Mouse (Mus musculus): ENCODE results near the gene Gsdme.

Gene Gsdme

DNA sequence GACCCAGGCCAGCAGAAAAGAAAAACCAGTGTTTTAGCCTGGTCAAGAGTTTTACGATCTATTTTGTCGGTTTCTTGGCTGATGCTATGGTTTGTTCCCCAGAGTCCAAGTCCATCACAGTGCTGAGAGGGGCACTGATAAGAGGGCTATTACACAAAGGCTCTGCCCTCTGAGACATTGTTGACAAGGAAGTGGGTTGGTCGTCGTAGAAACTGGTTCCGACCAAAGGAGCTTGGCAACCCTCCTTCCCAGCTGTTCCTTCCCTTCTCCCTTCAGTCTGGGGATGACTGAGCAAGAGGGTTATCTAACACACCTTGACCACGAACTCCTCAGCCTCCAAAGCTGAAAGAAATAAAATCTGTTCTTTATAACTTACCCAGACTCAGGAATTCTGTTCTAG, at the start of gene Gsdme:
TSS of gene Gsdme (minus strand) at position 193 of the 400 bp plus-strand sequence.
- DNase-seq: no peak

DNA sequence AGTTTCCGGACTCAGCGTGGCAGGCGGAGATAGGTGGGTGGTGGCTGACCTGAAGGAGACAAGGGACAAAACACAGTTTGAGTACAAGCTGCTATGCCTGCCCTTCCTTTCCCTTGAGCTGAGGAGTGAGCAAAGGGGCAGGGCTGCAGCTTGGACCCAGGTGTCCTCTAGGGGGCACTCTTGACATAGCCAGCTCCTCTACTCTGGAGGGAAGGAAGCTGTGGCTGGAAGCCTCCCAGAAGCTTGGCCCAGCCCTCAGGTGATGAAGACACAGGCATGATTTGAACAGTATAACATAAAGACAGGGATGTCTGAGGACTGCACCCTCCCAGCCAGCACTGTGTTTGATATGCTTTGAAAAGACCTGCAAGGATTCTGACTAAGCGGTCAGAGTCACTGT, 49.0 kb upstream of the Gsdme start:
- DNase-seq: peak; percentile 83

DNA sequence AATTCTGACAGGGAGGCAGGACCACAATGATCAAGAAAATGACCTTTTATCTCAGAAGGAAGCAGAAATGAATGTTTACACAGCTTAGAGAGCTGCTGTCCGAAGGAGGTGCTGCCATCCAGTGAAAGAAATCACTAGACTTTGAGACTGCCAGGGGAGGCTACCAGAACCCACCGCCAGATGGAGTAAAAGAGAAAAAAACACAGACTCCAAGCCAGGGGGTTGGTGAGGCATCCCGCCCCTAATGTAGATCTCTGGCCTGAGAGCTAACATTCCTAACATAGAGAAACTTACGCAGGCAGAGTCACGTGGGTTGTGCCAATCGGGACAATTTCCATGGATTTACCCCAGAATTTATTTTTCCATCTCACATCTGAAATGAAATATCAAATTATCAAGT, 45.4 kb upstream of the Gsdme start:
- no peak for DNase-seq

DNA sequence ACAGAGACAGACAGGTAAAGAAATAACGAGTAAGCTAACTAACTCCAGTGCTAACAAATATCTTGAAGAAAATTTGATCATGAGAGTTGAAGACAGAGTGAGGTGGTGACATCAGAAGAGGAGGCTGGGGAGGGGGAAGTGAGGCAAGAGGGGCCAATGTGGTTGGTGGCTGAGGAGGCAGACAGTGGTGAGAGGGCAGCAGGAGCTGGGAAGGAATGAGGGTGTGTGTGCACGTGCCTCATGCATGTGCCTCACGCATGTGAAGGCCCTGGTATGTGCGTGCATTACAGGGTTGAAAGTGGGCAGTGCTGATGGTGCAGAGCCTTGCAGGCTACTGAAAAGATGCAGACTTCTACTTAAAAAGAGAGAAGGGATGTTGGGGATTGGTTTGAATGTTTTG, 43.0 kb upstream of the Gsdme start:
- no peak for DNase-seq

DNA sequence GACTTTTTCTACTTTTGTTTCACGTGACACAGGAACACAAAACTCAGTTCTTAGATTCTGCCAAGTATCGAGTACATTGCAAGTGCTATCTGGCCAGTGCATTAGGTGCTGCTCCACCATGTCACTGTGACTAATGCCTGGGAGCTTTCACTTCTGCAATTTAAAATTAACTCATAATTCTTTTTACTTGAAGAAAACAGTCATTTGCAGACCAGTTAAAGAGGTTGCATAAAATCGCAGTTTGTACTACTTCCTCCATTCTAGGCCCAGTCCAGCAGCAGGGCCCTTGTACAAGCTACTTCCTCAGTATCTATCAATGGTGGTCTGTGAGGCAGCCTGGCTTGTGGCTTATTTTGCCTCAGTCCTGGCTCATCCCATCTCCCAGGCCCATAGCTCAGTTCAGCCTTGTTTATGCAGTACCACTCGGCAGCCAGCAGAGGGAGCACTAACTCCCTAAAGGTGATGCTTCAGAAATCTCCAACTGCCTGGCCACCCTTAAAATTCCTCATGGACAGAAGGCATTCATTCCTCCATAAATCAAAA, 41.4 kb upstream of the Gsdme start:
- peak; percentile 77 for DNase-seq

DNA sequence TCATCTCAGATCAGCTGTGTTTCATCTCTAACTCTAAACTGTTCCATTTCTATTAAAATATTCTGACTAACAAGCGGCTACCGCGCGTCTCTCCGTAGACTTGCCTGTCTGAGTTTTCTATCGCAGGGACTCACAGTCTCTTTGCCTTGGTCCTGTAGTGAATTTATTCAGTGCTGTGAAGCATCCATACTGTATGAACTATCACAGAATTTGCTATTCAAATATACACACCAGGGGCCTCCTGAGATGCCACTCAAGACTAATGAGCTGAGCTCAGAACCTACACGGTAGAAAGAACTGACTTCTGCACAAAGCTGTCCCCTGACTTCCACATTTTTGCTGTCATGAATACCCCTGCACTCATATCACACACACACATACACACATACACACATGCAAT, 37.5 kb upstream of the Gsdme start:
- no peak for DNase-seq

DNA sequence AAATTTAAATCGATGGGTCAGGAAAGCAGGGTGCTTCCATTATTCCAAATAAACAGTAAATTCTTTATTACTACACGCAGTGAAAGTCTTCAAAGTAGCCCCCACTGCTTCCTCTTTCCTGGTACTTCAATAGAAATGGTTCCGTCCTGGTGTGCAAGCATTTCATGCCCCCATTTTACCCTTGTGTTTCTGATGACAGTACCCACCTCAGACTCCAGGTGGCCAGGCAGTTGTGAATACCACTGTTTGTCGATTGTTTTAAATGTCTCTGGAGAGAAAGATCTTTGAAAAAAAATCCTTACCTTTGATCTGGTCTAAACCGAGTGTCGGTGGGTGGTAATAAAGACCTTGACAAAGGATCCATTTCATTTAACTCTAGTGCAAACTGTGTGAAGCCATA, 37.0 kb upstream of the Gsdme start:
- no peak for DNase-seq

DNA sequence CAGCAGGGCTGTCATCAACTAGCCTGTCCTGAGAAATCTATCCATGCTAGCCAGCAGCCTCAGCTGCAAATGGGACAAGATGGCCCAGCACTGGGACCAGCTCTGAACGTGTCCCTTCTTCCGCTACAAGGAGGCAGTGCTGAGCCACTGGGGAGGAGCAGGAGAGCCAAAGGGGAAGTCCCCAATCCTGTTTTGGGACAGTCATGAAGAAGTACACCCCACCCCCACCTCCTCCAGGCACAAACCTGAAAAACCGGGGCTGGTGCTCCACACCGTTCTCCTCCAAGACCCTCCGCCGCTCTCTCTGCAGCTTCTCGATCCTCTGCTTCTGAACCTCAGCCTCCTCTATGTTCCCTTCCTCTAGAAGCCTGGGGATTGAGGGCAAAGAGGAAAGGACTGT, 35.4 kb upstream of the Gsdme start:
- DNase-seq: no peak

DNA sequence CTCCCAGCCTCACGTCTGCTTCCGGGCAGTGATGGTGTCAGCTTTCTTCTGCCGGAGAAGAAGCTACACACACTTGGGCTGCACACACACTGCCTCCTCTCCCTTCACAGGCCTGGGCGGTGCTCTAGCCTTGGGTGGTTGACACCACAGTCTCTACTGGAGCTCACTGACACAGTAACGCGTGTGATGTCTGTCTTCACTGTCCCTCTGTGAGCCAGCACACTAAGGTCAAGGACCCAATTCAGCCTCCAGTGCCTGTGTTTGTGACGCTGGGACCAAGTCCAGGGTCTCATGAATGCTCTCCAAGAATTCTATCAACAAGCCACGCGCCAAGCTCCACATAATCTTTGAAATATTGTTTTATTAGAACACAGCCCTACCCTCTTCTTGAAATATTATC, 34.0 kb upstream of the Gsdme start:
- no peak for DNase-seq

DNA sequence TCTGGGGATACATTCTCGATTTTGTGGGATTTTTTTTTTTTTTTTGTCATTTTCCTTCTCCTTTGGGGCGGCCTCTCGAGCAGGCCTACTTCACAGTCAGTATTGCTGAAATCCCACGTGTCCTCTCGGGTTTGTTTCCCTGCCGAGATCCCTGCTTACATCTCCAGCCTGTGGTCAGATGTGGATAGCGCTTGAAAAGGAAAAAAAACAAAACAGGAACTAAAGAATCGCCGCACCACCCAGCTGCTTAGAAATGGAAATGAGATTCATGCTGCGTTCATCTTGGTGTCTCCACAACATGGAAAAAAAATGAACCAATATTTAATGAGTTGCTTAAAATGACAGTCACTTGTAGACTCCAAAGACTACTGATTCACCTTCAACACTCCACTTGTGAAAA, 31.5 kb upstream of the Gsdme start:
- no peak for DNase-seq

DNA sequence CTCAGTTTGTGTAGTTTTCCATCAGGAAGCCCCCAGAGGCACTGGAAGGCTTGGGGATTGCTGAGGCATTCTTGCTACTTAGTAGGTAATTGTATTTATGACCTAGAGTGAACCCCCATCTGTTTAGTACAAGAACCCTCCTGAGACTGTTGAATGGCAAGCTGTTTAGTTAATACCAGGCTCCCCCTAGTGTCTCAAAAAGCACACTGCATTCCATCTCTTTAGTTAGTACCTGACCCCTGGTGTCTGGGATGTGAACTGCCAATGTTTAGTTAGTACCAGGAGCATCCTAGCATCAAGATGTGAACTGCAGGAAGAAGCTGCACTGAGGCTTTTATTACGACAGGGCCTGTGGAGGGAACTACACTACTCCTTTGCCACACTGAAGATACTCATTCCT, 30.5 kb upstream of the Gsdme start:
- DNase-seq: peak; percentile 81

DNA sequence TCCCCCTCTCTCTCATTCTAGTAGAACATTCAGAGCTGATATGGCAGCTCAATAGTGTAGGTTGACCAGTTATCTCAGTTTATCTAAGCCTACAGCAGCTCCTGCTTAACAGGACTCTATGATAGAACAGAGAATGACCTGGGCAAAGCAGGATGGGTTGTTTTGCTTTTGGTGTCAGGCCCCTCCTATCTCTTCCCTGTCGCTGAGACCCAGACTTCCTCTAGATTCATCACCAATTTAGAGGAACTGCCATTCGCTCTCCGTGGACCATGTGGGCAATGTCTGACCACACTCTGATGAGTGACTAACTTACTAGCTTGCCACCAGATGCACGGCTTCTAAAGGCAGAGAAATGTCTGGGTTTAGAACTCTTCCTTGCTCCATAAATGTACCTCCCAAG, 28.0 kb upstream of the Gsdme start:
- no peak for DNase-seq

DNA sequence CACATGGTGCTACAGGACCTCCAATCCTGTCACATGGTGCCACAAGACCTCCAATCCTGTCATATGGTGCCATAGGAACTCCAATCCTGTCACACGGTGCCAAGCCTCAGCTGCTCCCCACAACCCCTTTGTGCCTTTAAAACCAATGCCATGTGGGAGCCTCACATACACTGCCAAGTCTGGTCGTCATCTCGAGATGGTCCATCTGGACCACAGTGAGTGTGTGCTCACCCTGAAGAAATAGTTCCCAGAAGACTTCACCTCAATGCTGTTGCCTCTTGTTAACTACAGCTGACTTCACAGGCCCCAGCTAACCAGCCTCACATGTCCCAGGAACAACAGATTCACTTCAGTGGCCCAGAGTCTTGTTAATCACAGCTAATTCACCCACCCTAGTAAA, 23.2 kb upstream of the Gsdme start:
- no peak for DNase-seq

DNA sequence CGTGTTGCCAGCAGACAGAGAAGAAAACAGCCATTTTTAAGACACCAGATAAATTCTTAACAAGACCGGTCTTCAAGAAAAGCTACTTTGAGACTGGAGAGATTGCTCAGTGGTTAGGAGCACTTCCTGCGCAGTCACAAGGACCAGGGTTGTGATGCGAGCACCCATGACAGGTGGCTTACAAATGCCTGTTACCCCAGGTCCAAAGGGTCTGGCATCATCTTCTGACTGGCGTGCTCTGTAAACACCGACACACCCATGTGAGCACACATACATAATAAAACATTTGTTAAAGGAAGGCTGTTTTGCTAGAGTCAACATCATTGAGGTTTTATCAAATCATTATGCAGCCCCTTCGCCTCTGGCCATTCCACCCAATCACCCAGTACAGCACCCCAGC, 16.0 kb upstream of the Gsdme start:
- no peak for DNase-seq

DNA sequence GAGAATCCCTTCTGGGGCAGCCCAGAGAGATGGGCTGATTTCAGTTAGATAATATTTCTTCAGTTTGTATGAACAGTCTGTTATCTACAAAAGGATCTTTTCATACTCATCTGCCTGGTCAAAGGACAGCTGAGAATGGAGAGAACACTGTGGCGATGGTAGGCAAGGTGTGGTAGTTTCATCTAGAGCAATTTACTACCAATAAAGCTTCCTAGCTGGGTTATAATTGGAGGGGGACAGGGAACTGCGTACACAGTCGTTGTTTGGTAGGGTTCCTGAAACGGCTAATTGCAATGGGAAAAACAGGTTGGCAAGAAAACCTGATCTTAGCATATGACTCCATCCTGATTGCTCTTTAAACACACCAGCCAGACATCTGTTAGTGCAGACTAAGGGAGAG, 10.3 kb upstream of the Gsdme start:
- DNase-seq: no peak

DNA sequence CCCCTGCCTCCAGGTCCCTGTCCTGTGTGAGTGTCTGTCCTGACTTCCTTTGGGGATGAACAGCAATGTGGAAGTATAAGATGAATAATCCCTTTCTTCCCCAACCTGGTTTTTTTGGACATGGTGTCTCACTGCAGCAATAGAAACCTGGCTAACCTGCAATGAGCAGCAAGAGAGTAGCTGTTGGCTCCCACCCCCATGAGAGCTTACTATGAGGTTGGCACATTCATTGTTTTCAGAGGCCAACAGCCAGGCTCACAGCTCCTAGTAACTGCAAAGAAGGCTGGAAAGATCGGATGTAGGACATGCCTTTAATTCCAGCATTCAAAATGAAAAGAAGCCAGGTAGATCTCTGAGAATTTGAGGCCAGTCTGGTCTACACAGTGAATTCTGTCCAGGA, 9.8 kb upstream of the Gsdme start:
- DNase-seq: no peak

DNA sequence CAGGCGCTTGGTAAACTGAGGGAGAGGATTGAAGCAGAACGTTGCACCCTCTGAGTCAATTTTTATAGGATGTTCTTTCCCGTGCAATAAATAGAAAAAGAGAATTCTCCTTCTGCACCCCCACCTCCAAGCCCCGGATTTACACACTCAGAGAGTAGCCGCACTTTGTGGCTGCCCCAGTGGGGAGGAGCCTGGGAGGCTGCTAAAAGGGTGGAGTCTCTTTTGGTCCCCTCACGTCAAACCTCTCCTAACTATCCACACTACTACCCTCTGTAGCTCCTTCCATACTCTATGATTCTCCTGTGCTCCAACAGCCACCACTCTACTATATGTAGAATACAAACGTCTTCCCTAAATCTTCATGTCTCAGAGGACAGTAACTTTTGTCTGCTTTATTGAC, 1.4 kb downstream of the Gsdme start:
- DNase-seq: no peak

DNA sequence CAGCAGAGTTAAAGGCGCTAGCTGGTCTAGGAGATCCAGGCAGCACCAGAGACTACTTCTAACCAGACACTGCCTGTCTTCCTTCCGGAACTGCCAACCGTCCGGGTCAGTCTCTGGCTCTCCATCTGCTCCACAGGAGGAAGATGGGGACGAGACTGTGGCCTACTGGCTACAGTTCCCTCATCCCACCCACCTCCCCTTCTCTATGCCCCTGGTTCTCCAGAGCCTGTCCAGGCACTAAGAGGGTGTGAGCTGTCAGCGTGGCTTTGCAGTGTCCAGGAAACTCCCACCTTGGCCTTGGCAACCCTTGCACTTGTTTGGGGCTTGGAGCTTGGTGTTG, 1.8 kb downstream of the Gsdme start:
- DNase-seq: no peak

DNA sequence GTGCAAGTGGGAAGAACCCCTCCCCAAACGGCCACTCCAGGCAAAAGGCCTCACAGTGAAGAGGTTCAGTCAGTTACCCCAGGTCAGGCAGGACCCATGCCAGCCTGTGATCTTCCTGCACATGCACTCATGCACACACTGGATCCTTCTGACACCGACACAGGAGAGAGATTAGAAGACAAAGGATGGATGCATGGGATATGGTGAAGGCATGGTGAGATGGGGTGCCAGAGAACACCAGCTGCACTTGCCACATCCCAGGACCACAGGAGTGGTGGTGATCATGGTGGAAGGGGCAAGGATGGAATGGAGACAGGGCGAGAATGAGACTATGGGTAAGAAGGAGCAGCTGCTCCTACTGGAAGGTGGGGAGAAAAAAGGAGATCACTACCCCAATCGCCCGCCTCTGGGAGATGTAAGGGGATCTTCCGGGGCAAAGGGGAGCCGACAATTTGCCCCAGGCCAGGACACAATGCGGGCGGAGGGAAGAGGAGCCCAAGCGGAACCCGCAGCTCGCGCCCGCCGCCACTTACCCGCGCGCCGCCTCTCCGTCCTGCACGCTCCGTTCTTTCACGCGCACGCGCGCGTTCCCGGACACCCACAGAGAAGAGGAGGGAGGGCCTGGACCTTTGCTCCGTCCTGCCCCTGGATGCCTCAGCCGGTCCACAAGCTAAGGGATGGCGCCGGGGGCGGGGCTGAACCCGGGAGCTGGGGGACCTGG, 2.3 kb downstream of the Gsdme start:
- DNase-seq: peak; percentile 89

DNA sequence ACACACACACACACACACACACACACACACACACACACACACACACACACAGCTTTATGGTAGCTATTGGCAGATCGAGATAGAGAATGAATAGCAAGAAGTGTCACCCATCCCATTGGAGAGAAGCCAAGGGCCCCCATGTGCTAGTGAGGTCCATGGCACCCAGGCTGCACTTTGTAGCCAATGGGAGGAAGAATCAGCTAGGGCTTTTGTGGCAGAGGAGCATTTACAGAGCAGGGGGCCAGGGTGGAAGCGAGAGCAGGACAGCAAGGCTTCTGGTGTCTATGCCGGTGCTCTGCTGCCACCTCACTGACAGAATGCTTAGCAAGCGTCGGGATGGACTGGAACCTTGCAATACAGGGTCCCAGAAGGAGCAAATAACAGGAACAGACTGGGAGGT, 8.3 kb downstream of the Gsdme start:
- no peak for DNase-seq

DNA sequence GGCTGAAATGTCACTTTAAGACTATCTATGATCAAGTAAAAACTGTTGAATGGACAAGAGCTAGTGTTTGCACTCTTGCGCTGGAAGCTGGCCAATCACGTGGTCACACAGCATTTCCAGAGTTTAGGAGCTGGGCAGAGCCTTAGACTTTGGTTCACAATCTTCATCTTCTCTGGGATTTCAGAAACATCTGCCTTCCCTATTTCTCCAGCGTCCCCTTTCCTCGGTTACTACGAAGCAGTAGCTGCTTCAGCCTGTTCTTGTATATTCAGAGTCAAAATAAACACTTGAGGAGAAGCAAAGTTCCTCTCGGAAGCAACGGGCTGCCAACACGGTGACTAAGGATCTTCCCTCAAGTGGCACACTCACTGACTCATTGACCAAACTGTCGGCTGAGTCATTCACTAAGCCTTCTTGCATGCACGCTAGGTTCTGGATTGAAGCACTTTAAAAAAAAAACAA, 8.9 kb downstream of the Gsdme start:
- no peak for DNase-seq

DNA sequence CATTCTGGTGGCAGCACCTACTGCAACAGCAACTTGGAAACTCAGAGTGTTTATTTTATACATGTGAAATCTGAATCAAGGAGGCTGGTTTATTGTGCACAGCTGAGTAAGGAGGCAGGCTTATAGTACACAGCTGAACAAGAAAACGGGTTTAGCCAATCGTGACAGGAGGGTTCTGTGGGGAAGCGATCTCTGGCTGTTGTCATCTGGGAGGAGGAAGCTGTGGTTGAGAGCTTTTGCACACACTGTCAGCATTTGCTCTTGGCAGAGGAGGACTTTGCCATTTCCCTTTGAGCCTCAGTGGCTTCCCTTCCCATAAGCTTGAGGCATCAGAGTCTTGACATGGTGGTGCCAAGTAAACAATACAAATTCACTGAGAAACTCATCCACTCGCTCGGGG, 11.0 kb downstream of the Gsdme start:
- no peak for DNase-seq

DNA sequence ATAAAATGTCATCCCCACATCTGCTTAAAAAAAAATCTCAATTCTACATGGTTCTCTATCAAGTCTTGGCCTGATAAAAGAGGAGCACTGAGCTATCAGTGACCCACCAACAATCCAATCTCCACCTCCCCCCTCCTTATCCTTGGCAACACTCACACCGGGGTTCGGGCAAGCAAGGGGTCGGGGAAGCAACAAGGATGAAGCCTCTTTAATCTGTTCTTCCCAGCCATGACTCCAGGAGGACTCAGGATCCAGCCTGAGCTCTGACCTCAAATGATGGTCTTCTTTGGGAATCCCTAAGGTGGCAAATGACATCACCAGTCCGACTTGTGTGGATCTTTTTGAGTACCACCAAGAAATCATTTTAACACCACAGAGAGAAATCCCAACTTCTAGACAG, 15.9 kb downstream of the Gsdme start:
- no peak for DNase-seq

DNA sequence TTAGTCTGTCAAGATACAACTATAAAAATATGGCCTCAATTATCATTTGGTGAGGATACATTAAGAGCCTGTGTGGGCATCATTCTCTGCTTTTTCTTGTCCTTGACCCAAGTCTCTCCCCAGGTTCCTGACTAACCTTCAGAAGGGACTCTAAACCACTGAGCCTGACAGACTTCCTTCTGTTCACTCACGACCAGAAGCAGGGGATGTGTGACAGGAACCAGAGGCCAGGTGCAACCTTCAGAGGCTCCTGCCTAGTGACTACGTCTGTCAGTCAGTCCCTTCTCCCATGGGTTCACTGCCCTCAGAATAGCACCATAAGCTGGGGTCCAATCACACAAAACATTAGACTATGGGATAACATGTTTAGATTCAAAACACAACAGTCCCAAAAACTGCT, 16.3 kb downstream of the Gsdme start:
- DNase-seq: no peak

DNA sequence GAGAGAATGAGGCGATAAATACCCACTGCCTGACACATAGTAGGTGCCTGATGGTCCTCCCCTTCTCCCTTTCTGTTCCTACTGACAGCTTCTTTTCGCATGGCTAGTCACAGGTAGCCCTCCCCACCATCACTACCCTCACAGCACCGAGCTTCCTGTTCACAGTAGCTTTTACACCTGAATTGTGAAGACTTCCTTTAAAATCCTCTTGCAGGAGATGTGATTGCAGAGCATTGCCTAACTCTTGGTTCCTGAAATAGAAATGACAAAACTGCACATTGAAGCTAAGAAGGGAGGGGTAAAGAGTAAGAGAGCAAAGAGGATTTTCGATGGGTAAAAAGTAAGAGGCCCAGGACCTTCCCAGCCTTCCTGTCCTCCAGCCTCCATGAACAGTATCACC, 18.7 kb downstream of the Gsdme start:
- DNase-seq: no peak

All from cerebellum, adult 8-10 months (tissue).